Mouse (Mus musculus) bone marrow macrophage, adult 2 months (primary cell): ENCODE results near the gene 1700037C18Rik.

ENCODE experiments used
- CTCF ChIP-seq: IDR thresholded peaks from 2 replicates; pipeline ENCODE4 v1.5.1; 2012; ENCODE audit warnings: low read depth, mild to moderate bottlenecking, low read length, moderate library complexity
- POLR2A ChIP-seq: IDR thresholded peaks from 2 replicates; pipeline ENCODE4 v1.6.1; 2012; ENCODE audit warnings: mild to moderate bottlenecking, low read depth, low read length, borderline replicate concordance

GRCm38 (mm10) chr16:3934091-3934490, 25.6 kb upstream of the 1700037C18Rik start:
- TF ChIP-seq CTCF (no peak), POLR2A (no peak)
